Comparison of ENCODE assay signal across 20 mouse cellular contexts in genomic region chr5:19981518-19981917, GRCm38 (mm10).
DNase-seq lines count a peak whose midpoint lies in the region; ATAC-seq and TF ChIP-seq lines count a peak whose summit lies in the region.
"Had no signal": no experiment of that assay in that cellular context is flagged by ENCODE, and none has a peak within 500 bp of the region (broad histone marks: within the 10 kb centered on the region; RNA-seq: fewer than 3 reads in every experiment).

No protein-coding gene starts in this region.

- H3K36me3 ChIP-seq in forebrain, embryonic 15.5 days: no peaks in the 10 kb centered on the region
- no peaks in the 10 kb centered on the region for H3K36me3 ChIP-seq in midbrain, embryonic 13.5 days
- H3K36me3 ChIP-seq: heart, embryonic 12.5 days; limb, embryonic 10.5 days had no signal

- 0 out of 2 replicates have a peak overlapping the region, but pooled peaks have one; percentile 24 for H3K27ac ChIP-seq in left cerebral cortex, adult 2 months
- 0 out of 2 replicates have a peak overlapping the region, but pooled peaks have one; percentile 48 for H3K27ac ChIP-seq in forebrain, embryonic 15.5 days (replicated peaks)
- peak overlapping the region; percentile 51; the same call in 1 of the 2 replicates for H3K27ac ChIP-seq in midbrain, embryonic 13.5 days
- H3K27ac ChIP-seq: gastrocnemius, adult 2 months; kidney, postnatal 0 days; limb, embryonic 10.5 days had no signal

- ATAC-seq in forebrain, embryonic 15.5 days (replicated peaks): peak; percentile 39; the same call in 1 of the 2 replicates
- ATAC-seq in midbrain, embryonic 13.5 days: peak; percentile 63; the same call in 1 of the 2 replicates
- ATAC-seq: liver, postnatal 0 days had no signal

- H3K27me3 ChIP-seq in forebrain, embryonic 15.5 days: no peaks in the 10 kb centered on the region
- H3K27me3 ChIP-seq in midbrain, embryonic 13.5 days: no peaks in the 10 kb centered on the region
- H3K27me3 ChIP-seq: heart, embryonic 12.5 days had no signal

- H3K9me3 ChIP-seq in forebrain, embryonic 15.5 days: no peaks in the 10 kb centered on the region
- H3K9me3 ChIP-seq in midbrain, embryonic 13.5 days: no peaks in the 10 kb centered on the region
- H3K9me3 ChIP-seq: heart, embryonic 12.5 days; limb, embryonic 10.5 days had no signal

- no peak overlapping the region for H3K9ac ChIP-seq in forebrain, embryonic 15.5 days (replicated peaks)
- H3K9ac ChIP-seq in midbrain, embryonic 13.5 days (replicated peaks): no peak overlapping the region
- H3K9ac ChIP-seq: heart, embryonic 12.5 days; liver, postnatal 0 days had no signal

- peaks cover 22% of the 10 kb centered on the region for H3K4me1 ChIP-seq in forebrain, embryonic 15.5 days
- H3K4me1 ChIP-seq in midbrain, embryonic 13.5 days (replicated peaks): peaks cover 27% of the 10 kb centered on the region
- H3K4me1 ChIP-seq: heart, embryonic 12.5 days had no signal

- no peak overlapping the region for H3K4me3 ChIP-seq in left cerebral cortex, adult 2 months
- H3K4me3 ChIP-seq in forebrain, embryonic 15.5 days: no peak overlapping the region
- H3K4me3 ChIP-seq in midbrain, embryonic 13.5 days (replicated peaks): no peak overlapping the region
- H3K4me3 ChIP-seq: gastrocnemius, adult 2 months; heart, embryonic 12.5 days; limb, embryonic 10.5 days; myocyte had no signal

- 49% methylated on average over 6 of the region's 6 CpGs for WGBS in forebrain, embryonic 15.5 days
- WGBS in midbrain, embryonic 13.5 days: 23% methylated on average over 6 of the region's 6 CpGs

- intact Hi-C loops in left cerebral cortex, adult 2 months (cut with DNase I): no loop called here
- intact Hi-C loops in left cerebral cortex, postnatal 25 days (cut with DNase I): no loop called here

- no peak overlapping the region for H3K4me2 ChIP-seq in forebrain, embryonic 15.5 days (replicated peaks)
- H3K4me2 ChIP-seq in midbrain, embryonic 13.5 days (replicated peaks): no peak overlapping the region
- H3K4me2 ChIP-seq: heart, embryonic 12.5 days had no signal

- no peak for DNase-seq in left cerebral cortex, adult 2 months (ENCODE audit: extremely low spot score in 1 of 2, low spot score in 2 of 2)
- DNase-seq in left cerebral cortex, postnatal 25 days (ENCODE audit: low spot score in 2 of 2): no peak
- peak; percentile 6 for DNase-seq in retina, embryonic 14.5 days (ENCODE audit: low spot score)
- DNase-seq in urinary bladder, postnatal 14 days (ENCODE audit: low spot score): no peak
- no peak for DNase-seq in yolk sac, embryonic 10.5 days (ENCODE audit: low spot score)
- DNase-seq: adrenal gland, postnatal 36 days; cerebellum, adult 18-20 months; cerebellum, postnatal 36 days; gastrocnemius, adult 2 months; heart, postnatal 14 days; kidney, adult 18-20 months; liver, postnatal 0 days; lung, postnatal 14 days; spleen, adult 18-20 months had no signal

- no peak for TF ChIP-seq CTCF in left cerebral cortex, adult 2 months (IDR thresholded peaks at IDR 0.05)
